Mouse (Mus musculus): Measurements from ENCODE around the gene Tns1.

GRCm38 (mm10) chr1:74042711-74043467 is 81.4 kb downstream of the Tns1 start:
- TF ChIP-seq CTCF (IDR thresholded peaks at IDR 0.05; ENCODE audit: control insufficient read depth, insufficient read depth, insufficient read length) (no peak), MYOD1 (IDR thresholded peaks at IDR 0.05; ENCODE audit: control insufficient read depth, insufficient read length, low read depth) (no peak), MYOG (IDR thresholded peaks at IDR 0.05; ENCODE audit: control insufficient read depth, extremely low read depth, insufficient read length) (no peak), MAX (IDR thresholded peaks at IDR 0.05) (no peak), USF1 (IDR thresholded peaks at IDR 0.05; ENCODE audit: low read depth) (no peak)

Data from C2C12 (cell line).